Mouse (Mus musculus) lung, postnatal 0 days (tissue): ENCODE results near the gene Tex29.

Source experiments
- CTCF ChIP-seq: IDR thresholded peaks from 2 replicates; pipeline ENCODE4 v1.5.1; 2016; ENCODE audit warnings: antibody characterized with exemption, mild to moderate bottlenecking
- EP300 ChIP-seq: IDR thresholded peaks from 2 replicates; pipeline ENCODE4 v1.6.1; 2016; ENCODE audit warnings: antibody characterized with exemption, mild to moderate bottlenecking, control low read depth

DNA sequence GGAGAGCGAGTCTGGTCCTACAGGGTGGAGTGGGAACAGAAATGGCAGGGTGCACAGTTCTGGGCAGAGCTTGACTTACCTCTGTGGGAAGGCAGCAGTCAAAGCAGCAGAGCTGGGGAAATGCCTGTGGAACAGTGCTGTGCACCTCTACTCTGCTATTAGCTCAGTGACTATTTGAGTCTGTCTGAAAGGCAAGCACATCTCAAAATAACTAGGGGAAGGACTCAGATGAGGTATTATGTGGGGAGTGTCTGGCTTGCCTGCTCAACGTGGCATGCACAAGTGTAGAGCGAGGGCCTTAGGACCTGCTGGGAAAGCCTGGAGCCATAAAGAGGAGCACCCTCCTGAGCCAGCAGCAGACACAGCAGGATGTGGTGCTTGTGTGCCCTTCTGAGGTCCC is 32.9 kb upstream of the Tex29 start:
- no peak for TF ChIP-seq CTCF
- no peak for TF ChIP-seq EP300
